Mouse (Mus musculus) C2C12 (cell line): ENCODE measurements around the gene Slc27a3.

Source experiments
- CEBPB ChIP-seq: IDR thresholded peaks from one replicate; pipeline ENCODE4 v1.6.1; 2011; ENCODE audit warnings: low read depth, mild to moderate bottlenecking, control low read depth, moderate library complexity
- CTCF ChIP-seq: IDR thresholded peaks from one replicate; pipeline ENCODE4 v1.5.1; 2011; ENCODE audit not compliant: control insufficient read depth, insufficient read depth, insufficient read length
- FOSL1 ChIP-seq: IDR thresholded peaks from one replicate; pipeline ENCODE4 v1.8.0; 2011; ENCODE audit warnings: mild to moderate bottlenecking, low read length; ENCODE audit not compliant: poor library complexity, insufficient read depth, severe bottlenecking
- MAX ChIP-seq: IDR thresholded peaks from one replicate; pipeline ENCODE4 v1.6.1; 2011; ENCODE audit warnings: mild to moderate bottlenecking, control low read depth
- MYOD1 ChIP-seq: IDR thresholded peaks from one replicate; pipeline ENCODE4 v1.6.1; 2011; ENCODE audit warnings: low read depth; ENCODE audit not compliant: control insufficient read depth, insufficient read length
- MYOG ChIP-seq: IDR thresholded peaks from one replicate; pipeline ENCODE4 v1.6.1; 2011; ENCODE audit not compliant: control insufficient read depth, insufficient read length; ENCODE audit errors: extremely low read depth
- USF1 ChIP-seq: IDR thresholded peaks from one replicate; pipeline ENCODE4 v1.6.1; 2011; ENCODE audit warnings: low read depth, mild to moderate bottlenecking, control low read depth, moderate library complexity

- TF ChIP-seq CTCF = no peak
- TF ChIP-seq MYOD1 = no peak
- TF ChIP-seq CEBPB = no peak
- no peak for TF ChIP-seq USF1
- TF ChIP-seq MAX = no peak
- no peak for TF ChIP-seq FOSL1
- no peak for TF ChIP-seq MYOG
These were observed 11.2 kb downstream of the Slc27a3 start for GRCm38 (mm10) chr3:90378496-90378895.
